ENCODE assay signal across 8 mouse cellular contexts in the genomic region with DNA sequence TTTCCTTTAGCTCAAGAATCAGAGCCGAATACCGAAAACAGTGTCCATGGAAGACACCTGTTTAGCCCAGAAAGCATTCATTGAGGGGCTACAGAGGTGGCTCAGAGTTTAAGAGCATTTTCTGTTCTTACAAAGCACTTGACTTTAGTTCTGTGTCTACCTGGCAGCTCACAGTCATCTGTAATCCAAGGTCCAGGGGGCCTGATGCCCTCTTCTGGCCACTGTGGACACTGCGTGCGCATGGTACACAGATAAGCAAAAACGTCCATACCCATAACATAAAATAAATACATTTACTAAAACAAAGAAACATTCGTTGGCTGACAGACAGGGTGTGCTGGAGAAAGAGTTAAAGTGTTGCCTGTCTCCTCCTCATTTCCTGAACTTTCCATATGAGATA. TPM values are rescaled to one million over a fixed set of nuclear protein-coding genes. Genes with fewer than 3 reads are reported as not detected.
A peak's percentile ranks its signal among the peaks of the same experiment; 100 is the strongest.
DNase-seq lines count a peak whose midpoint lies in the region; ATAC-seq and TF ChIP-seq lines count a peak whose summit lies in the region.

No protein-coding gene starts in this region.

- no peaks in the 10 kb centered on the region for H3K9me3 ChIP-seq in hindbrain, embryonic 10.5 days
- H3K9me3 ChIP-seq in hindbrain, embryonic 13.5 days = no peaks in the 10 kb centered on the region
- H3K9me3 ChIP-seq in E14TG2a.4 (ENCODE audit: low read length) = no peaks in the 10 kb centered on the region

- no peak overlapping the region for H3K27ac ChIP-seq in hindbrain, embryonic 10.5 days
- H3K27ac ChIP-seq in hindbrain, embryonic 13.5 days = no peak overlapping the region

- no peaks in the 10 kb centered on the region for H3K36me3 ChIP-seq in hindbrain, embryonic 10.5 days
- H3K36me3 ChIP-seq in hindbrain, embryonic 13.5 days = no peaks in the 10 kb centered on the region
- no peaks in the 10 kb centered on the region for H3K36me3 ChIP-seq in E14TG2a.4 (ENCODE audit: insufficient read depth, low read length)

- peak; percentile 52 for DNase-seq in hindbrain, embryonic 10.5 days (ENCODE audit: low spot score)
- peak; percentile 67 for DNase-seq in brain, adult 2 months (ENCODE audit: low read depth, low spot score)
- DNase-seq in frontal cortex, postnatal 25 days (ENCODE audit: low spot score in 2 of 2) = peak; percentile 24 to 48
- peak; percentile 12 to 72 for DNase-seq in layer of hippocampus, postnatal 25 days (ENCODE audit: extremely low spot score in 1 of 2, low spot score in 1 of 2)
- peak; percentile 57 for DNase-seq in thymus, postnatal 0 days (ENCODE audit: low spot score)

- 61% methylated on average over 6 of the region's 6 CpGs for WGBS in hindbrain, embryonic 10.5 days
- WGBS in hindbrain, embryonic 13.5 days = 66% methylated on average over 6 of the region's 6 CpGs

- peak; percentile 38 for TF ChIP-seq CTCF in E14TG2a.4 (conservative IDR thresholded peaks at IDR 0.05; ENCODE audit: low read length)

- no peak overlapping the region for H3K4me3 ChIP-seq in hindbrain, embryonic 10.5 days
- no peak overlapping the region for H3K4me3 ChIP-seq in hindbrain, embryonic 13.5 days
- no peak overlapping the region for H3K4me3 ChIP-seq in E14TG2a.4 (replicated peaks; ENCODE audit: low read length)

- 0 out of 2 replicates have a peak, but pooled peaks cover 2% of the 10 kb centered on the region for H3K4me1 ChIP-seq in hindbrain, embryonic 10.5 days (replicated peaks)
- no peaks in the 10 kb centered on the region for H3K4me1 ChIP-seq in hindbrain, embryonic 13.5 days (replicated peaks)
- peaks cover 18% of the 10 kb centered on the region for H3K4me1 ChIP-seq in E14TG2a.4 (replicated peaks; ENCODE audit: low read depth, low read length)

- ATAC-seq in hindbrain, embryonic 13.5 days (ENCODE audit: low FRiP score) = no peak
- 0 out of 2 replicates have a peak, but pooled peaks have one; percentile 48 for ATAC-seq in monocyte, adult 5-6 weeks (replicated peaks; ENCODE audit: insufficient number of reproducible peaks, low FRiP score, low TSS enrichment, poor library complexity, severe bottlenecking)

- no peak overlapping the region for H3K4me2 ChIP-seq in hindbrain, embryonic 13.5 days

- H3K9ac ChIP-seq in hindbrain, embryonic 13.5 days = no peak overlapping the region

- no peaks in the 10 kb centered on the region for H3K27me3 ChIP-seq in hindbrain, embryonic 10.5 days (ENCODE audit: insufficient read depth, poor library complexity, severe bottlenecking)
- no peaks in the 10 kb centered on the region for H3K27me3 ChIP-seq in hindbrain, embryonic 13.5 days
- peaks cover 10% of the 10 kb centered on the region; the same call in 1 of the 2 replicates for H3K27me3 ChIP-seq in E14TG2a.4 (ENCODE audit: insufficient read depth, low read length)

RNA-seq across cellular contexts. Expression of a gene that starts 59.6 kb away (rescaled TPM):
- polyA plus RNA-seq in hindbrain, embryonic 10.5 days (2016; fragmentation: Nextera tagmentation; extraction: Ambion mirVana) = 0.05 and 0.11 TPM in 2 replicates
- polyA plus RNA-seq in hindbrain, embryonic 13.5 days (2015; fragmentation: Nextera tagmentation; extraction: Ambion mirVana) = 0.09 and 0.17 TPM in 2 replicates
- total RNA-seq in layer of hippocampus, postnatal 25 days (2021) = under 1 TPM; 0.56 to 0.79 TPM
- 0.10 to 1.1 TPM in 2 of 3 replicates, not detected in the other for total RNA-seq in monocyte, adult 5-6 weeks (2017)
- polyA plus RNA-seq in thymus, postnatal 0 days (2015; fragmentation: Nextera tagmentation; extraction: Ambion mirVana) = 0.29 and 0.30 TPM in 2 replicates
